Mouse (Mus musculus) spleen, postnatal 36 days (tissue): ENCODE measurements around the gene Kcnj1.

Experiments used
- DNase-seq, 2 experiments: peaks; one replicate each; pipeline ENCODE4 v3.0.0; 2022; ENCODE audit warnings: low spot score in 2 of 2, mixed read lengths in 1 of 2

Kcnj1 gene

DNA sequence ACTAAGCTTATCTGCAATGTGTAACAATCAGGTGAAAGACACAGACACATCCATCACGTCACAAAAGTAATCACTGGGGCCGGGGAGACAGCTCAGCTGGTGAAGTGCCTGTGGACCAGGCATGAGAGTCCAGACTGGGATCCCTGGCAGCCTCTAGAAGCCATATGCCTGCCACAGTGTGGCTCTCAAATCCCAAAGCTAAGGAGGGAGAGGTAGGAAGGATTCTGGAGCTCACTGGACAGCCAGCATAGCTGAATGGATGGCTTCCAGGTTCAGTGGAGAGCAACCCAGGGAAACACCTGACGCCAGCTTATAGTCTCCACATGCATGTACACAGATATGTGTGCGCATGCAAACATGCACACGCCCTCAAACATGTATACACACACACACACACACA is 76.5 kb downstream of the Kcnj1 start:
- no peak for DNase-seq
